Comparison of ENCODE assay signal across 9 mouse cellular contexts in genomic region chr15:25358680-25359097, GRCm38 (mm10). TPM values are rescaled to one million over a fixed set of nuclear protein-coding genes. Genes with fewer than 3 reads are reported as not detected.
DNase-seq lines count a peak whose midpoint lies in the region; ATAC-seq and TF ChIP-seq lines count a peak whose summit lies in the region.
"Had no signal": no experiment of that assay in that cellular context is flagged by ENCODE, and none has a peak within 500 bp of the region (broad histone marks: within the 10 kb centered on the region; RNA-seq: fewer than 3 reads in every experiment).

No protein-coding gene starts in this region.

- H3K4me1 ChIP-seq in limb, embryonic 13.5 days: peaks cover 7% of the 10 kb centered on the region; the same call in 1 of the 2 replicates
- peaks cover 4% of the 10 kb centered on the region; the same call in 1 of the 2 replicates for H3K4me1 ChIP-seq in limb, embryonic 10.5 days
- H3K4me1 ChIP-seq in forebrain, postnatal 0 days (ENCODE audit: insufficient read depth): peaks cover 12% of the 10 kb centered on the region; the same call in 1 of the 2 replicates

- no peaks in the 10 kb centered on the region for H3K27me3 ChIP-seq in limb, embryonic 13.5 days
- no peaks in the 10 kb centered on the region for H3K27me3 ChIP-seq in limb, embryonic 10.5 days (ENCODE audit: low read depth, poor library complexity, severe bottlenecking)
- H3K27me3 ChIP-seq in forebrain, postnatal 0 days (ENCODE audit: insufficient read depth, low read length): no peaks in the 10 kb centered on the region

- DNase-seq in gastrocnemius, adult 2 months: no peak
- DNase-seq in gastrocnemius, postnatal 10 days: no peak
- no peak for DNase-seq in limb, embryonic 10.5 days (ENCODE audit: low spot score)
- DNase-seq in forebrain, postnatal 0 days: peak; percentile 81
- peak; percentile 85 for DNase-seq in right cerebral cortex, adult 18-20 months
- no peak for DNase-seq in layer of hippocampus, adult 9-10 months (ENCODE audit: low spot score)
- DNase-seq in thymus, postnatal 14 days: no peak
- DNase-seq: adrenal gland, postnatal 36 days had no signal

- H3K9ac ChIP-seq in limb, embryonic 13.5 days: no peak overlapping the region
- H3K9ac ChIP-seq in forebrain, postnatal 0 days: peak overlapping the region; percentile 35

- intact Hi-C loops in gastrocnemius, adult 2 months (cut with DNase I): no loop called here

- 32% methylated on average over 14 of the region's 14 CpGs for WGBS in limb, embryonic 13.5 days
- 63% methylated on average over 14 of the region's 14 CpGs for WGBS in limb, embryonic 10.5 days
- 8% methylated on average over 14 of the region's 14 CpGs for WGBS in forebrain, postnatal 0 days

- TF ChIP-seq CTCF in gastrocnemius, adult 2 months (IDR thresholded peaks at IDR 0.05): no peak
- no peak for TF ChIP-seq CTCF in forebrain, postnatal 0 days (IDR thresholded peaks at IDR 0.05; ENCODE audit: low read depth)

- peak overlapping the region; percentile 36; the same call in 1 of the 2 replicates for H3K4me2 ChIP-seq in limb, embryonic 13.5 days (replicated peaks)
- H3K4me2 ChIP-seq in forebrain, postnatal 0 days (ENCODE audit: low read depth): peak overlapping the region; percentile 51

- no peak overlapping the region for H3K27ac ChIP-seq in gastrocnemius, adult 2 months
- H3K27ac ChIP-seq in limb, embryonic 13.5 days: no peak overlapping the region
- H3K27ac ChIP-seq in limb, embryonic 10.5 days: no peak overlapping the region
- peak overlapping the region; percentile 66 for H3K27ac ChIP-seq in forebrain, postnatal 0 days (ENCODE audit: low read depth, low read length)

- peaks cover 4% of the 10 kb centered on the region for H3K36me3 ChIP-seq in limb, embryonic 13.5 days
- peaks cover 8% of the 10 kb centered on the region for H3K36me3 ChIP-seq in limb, embryonic 10.5 days
- peaks cover 3% of the 10 kb centered on the region; the same call in 1 of the 2 replicates for H3K36me3 ChIP-seq in forebrain, postnatal 0 days (ENCODE audit: insufficient read depth)

- peak overlapping the region; percentile 35; the same call in 1 of the 2 replicates for H3K4me3 ChIP-seq in gastrocnemius, adult 2 months
- no peak overlapping the region for H3K4me3 ChIP-seq in limb, embryonic 13.5 days
- H3K4me3 ChIP-seq in limb, embryonic 10.5 days: no peak overlapping the region
- peak overlapping the region; percentile 24; the same call in 1 of the 2 replicates for H3K4me3 ChIP-seq in forebrain, postnatal 0 days (ENCODE audit: low read depth, low read length)

- no peaks in the 10 kb centered on the region for H3K9me3 ChIP-seq in limb, embryonic 13.5 days
- H3K9me3 ChIP-seq in limb, embryonic 10.5 days (replicated peaks): no peaks in the 10 kb centered on the region
- H3K9me3 ChIP-seq in forebrain, postnatal 0 days (ENCODE audit: low read length): no peaks in the 10 kb centered on the region

- ATAC-seq in limb, embryonic 13.5 days (ENCODE audit: low FRiP score, low read depth): no peak
- ATAC-seq in forebrain, postnatal 0 days: peak; percentile 83

RNA-seq across cellular contexts. Expression of gene Basp1, which starts 54.9 kb away (rescaled TPM):
- 1 to 10 TPM; 1.4 to 3.1 TPM for total RNA-seq in gastrocnemius, adult 2 months (2021)
- 10 to 100 TPM; 17.4 to 20.5 TPM for total RNA-seq in gastrocnemius, postnatal 10 days (2021)
- 51.6 and 58.8 TPM in 2 replicates for polyA plus RNA-seq in limb, embryonic 13.5 days (2015; fragmentation: Nextera tagmentation; extraction: Ambion mirVana)
- 41.1 and 43.1 TPM in 2 replicates for polyA plus RNA-seq in limb, embryonic 10.5 days (2016; fragmentation: Nextera tagmentation; extraction: Ambion mirVana)
- total RNA-seq in forebrain, postnatal 0 days (2014; rRNA removed): 1,159 and 1,218 TPM in 2 replicates
- 485 and 513 TPM in 2 replicates for polyA plus RNA-seq in forebrain, postnatal 0 days (2015; fragmentation: Nextera tagmentation; extraction: Ambion mirVana)

Comparison
In these comparisons a context has a peak if more than half of its experiments do, and no peak if none do; other contexts are left out.
1. DNase-seq: peak in forebrain, postnatal 0 days (single experiment) and right cerebral cortex, adult 18-20 months (single experiment); none in gastrocnemius, adult 2 months (single experiment), gastrocnemius, postnatal 10 days (single experiment), limb, embryonic 10.5 days (single experiment), layer of hippocampus, adult 9-10 months (single experiment) and thymus, postnatal 14 days (single experiment).
2. H3K4me3 ChIP-seq: peak in gastrocnemius, adult 2 months (single experiment) and forebrain, postnatal 0 days (single experiment); none in limb, embryonic 13.5 days (single experiment) and limb, embryonic 10.5 days (single experiment).
3. RNA of gene Basp1, which starts 54.9 kb away (total RNA-seq): 1,159 to 1,218 TPM in forebrain, postnatal 0 days; 17.4 to 20.5 TPM in gastrocnemius, postnatal 10 days and 1.4 to 3.1 TPM in gastrocnemius, adult 2 months; every median in the first group is over 10 times any median in the second.